Mouse (Mus musculus) hindbrain, embryonic 10.5 days (tissue): Measurements from ENCODE around the gene B430306N03Rik. TPM values are rescaled to one million over a fixed set of nuclear protein-coding genes. Genes with fewer than 3 reads are reported as not detected.

Source experiments
- DNase-seq: peaks from one replicate; pipeline ENCODE4 v3.0.0-alpha.2; 2017; ENCODE audit warnings: low spot score
- H3K27ac ChIP-seq: fragments of 300-500 bp; sonication (generic); 2 replicates; pipeline ENCODE4 v1.5.1; 2016; ENCODE audit warnings: mild to moderate bottlenecking, moderate library complexity
- H3K27me3 ChIP-seq: fragments of 300-500 bp; sonication (generic); 2 replicates; pipeline ENCODE4 v1.6.1; 2016; ENCODE audit warnings: mild to moderate bottlenecking; ENCODE audit not compliant: poor library complexity, insufficient read depth, severe bottlenecking
- H3K36me3 ChIP-seq: fragments of 300-500 bp; sonication (generic); 2 replicates; pipeline ENCODE4 v1.6.1; 2016; ENCODE audit warnings: mild to moderate bottlenecking, moderate library complexity
- H3K4me1 ChIP-seq: fragments of 300-500 bp; sonication (generic); replicated peaks from 2 replicates; pipeline ENCODE4 v1.6.1; 2016; ENCODE audit warnings: mild to moderate bottlenecking
- H3K4me3 ChIP-seq: fragments of 300-500 bp; sonication (generic); 2 replicates; pipeline ENCODE4 v1.5.1; 2016; ENCODE audit warnings: mild to moderate bottlenecking, moderate library complexity
- H3K9me3 ChIP-seq: fragments of 300-500 bp; sonication (generic); 2 replicates; pipeline ENCODE4 v1.6.1; 2016; ENCODE audit warnings: mild to moderate bottlenecking, moderate library complexity
- WGBS: fragments of 180-500 bp; shearing (Covaris S2); methylation state at CpG from one replicate; pipeline ENCODE4 v1.1.7; 2016; 5-methylcytosine and 5-hydroxymethylcytosine counted together
- polyA plus RNA-seq: library from polyadenylated mRNA; unstranded; fragments of >200 nt; fragmentation: Nextera tagmentation; extraction: Ambion mirVana; gene quantifications from 2 replicates; pipeline ENCODE4 v1.2.1, GENCODE M21; 2016

The B430306N03Rik gene
- polyA plus RNA-seq, 1 experiment from 2014 or later = 0.10 TPM

GRCm38 (mm10) chr17:48280943-48281738 lies 34.8 kb upstream of the B430306N03Rik start:
- H3K27me3 ChIP-seq = no peaks in the 10 kb centered on the region
- H3K9me3 ChIP-seq = no peaks in the 10 kb centered on the region
- DNase-seq = peak; percentile 57
- peaks cover 21% of the 10 kb centered on the region for H3K4me1 ChIP-seq
- no peaks in the 10 kb centered on the region for H3K36me3 ChIP-seq
- peak overlapping the region; percentile 89 for H3K27ac ChIP-seq
- H3K4me3 ChIP-seq = peak overlapping the region; percentile 49
- 22% methylated on average over 18 of the region's 18 CpGs for WGBS

DNA sequence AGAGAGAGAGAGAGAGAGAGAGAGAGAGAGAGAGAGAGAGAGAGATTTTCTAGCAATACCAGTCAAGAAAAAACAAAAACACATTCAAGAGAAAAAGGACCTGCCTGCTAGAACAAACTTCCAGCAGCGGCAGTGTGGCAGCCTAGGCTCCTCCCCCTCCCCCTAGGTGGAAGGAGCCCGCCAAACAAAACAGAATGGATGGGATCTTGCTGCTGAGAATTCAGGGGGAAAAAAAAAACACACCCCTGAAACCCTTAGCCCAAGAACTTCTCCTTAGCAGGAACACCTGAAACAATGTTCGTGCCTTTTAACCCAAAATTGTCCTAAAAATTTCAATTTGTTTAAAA lies 34.2 kb upstream of the B430306N03Rik start:
- WGBS = 3% methylated on average over 3 of the region's 3 CpGs

GRCm38 (mm10) chr17:48286765-48287164 lies 29.2 kb upstream of the B430306N03Rik start:
- H3K36me3 ChIP-seq = no peaks in the 10 kb centered on the region

More for the DNA sequence above, 34.2 kb upstream of the B430306N03Rik start:
- no peaks in the 10 kb centered on the region for H3K27me3 ChIP-seq
- peak overlapping the region; percentile 49 for H3K4me3 ChIP-seq
- peak; percentile 54 for DNase-seq
- H3K27ac ChIP-seq = peak overlapping the region; percentile 89
- no peaks in the 10 kb centered on the region for H3K36me3 ChIP-seq
- H3K4me1 ChIP-seq = peaks cover 21% of the 10 kb centered on the region
- no peaks in the 10 kb centered on the region for H3K9me3 ChIP-seq

GRCm38 (mm10) chr17:48287276-48287675 lies 28.7 kb upstream of the B430306N03Rik start:
- Histone ChIP-seq H3K4me1 (peaks cover 2% of the 10 kb centered on the region), H3K27me3 (no peaks in the 10 kb centered on the region), H3K4me3 (no peak overlapping the region), H3K9me3 (no peaks in the 10 kb centered on the region), H3K27ac (no peak overlapping the region), H3K36me3 (no peaks in the 10 kb centered on the region)
- DNase-seq = no peak
- WGBS = 58% methylated on average over 2 of the region's 2 CpGs

More at GRCm38 (mm10) chr17:48286765-48287164, 29.2 kb upstream of the B430306N03Rik start:
- no peak for DNase-seq
- H3K9me3 ChIP-seq = no peaks in the 10 kb centered on the region
- no peaks in the 10 kb centered on the region for H3K27me3 ChIP-seq
- peaks cover 8% of the 10 kb centered on the region for H3K4me1 ChIP-seq
- no peak overlapping the region for H3K27ac ChIP-seq
- 55% methylated on average over 1 of the region's 1 CpGs for WGBS
- no peak overlapping the region for H3K4me3 ChIP-seq

DNA sequence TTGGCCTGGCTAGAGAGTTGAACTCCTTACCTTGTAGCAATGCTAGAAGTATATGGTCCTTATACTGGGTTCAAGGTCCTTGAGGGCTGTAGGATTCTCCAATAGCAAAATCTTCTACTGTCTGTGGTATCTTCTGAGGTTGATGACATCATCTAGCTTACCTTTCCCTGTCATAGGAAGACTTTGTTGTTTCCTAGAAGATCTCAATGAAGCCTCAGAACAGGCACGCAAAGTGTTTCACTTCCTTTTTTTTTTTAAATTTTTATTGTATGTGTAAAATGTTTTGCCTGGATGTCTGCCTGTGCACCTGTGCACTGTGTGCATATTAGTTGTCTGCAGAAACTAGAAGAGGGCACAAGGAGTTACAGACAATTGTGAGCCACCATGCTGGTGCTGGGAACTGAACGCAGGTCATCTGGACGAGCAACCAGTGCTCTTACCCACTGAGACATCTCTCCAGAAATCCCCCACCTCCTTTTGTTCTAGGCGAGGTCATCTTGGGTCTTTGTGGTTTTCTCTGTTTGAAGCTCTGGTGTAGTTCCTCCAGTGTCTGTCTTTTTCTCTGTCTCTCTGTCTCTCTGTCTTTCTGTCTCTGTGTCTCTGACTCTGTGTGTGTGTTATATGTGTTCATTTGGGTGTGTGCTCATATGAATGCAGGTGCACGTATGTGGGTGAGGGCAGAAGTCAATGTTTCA lies 22.3 kb upstream of the B430306N03Rik start:
- DNase-seq = no peak
- H3K27ac ChIP-seq = no peak overlapping the region
- no peaks in the 10 kb centered on the region for H3K36me3 ChIP-seq
- H3K9me3 ChIP-seq = no peaks in the 10 kb centered on the region
- WGBS = 88% methylated on average over 5 of the region's 5 CpGs
- H3K4me3 ChIP-seq = no peak overlapping the region
- H3K27me3 ChIP-seq = no peaks in the 10 kb centered on the region
- H3K4me1 ChIP-seq = no peaks in the 10 kb centered on the region

DNA sequence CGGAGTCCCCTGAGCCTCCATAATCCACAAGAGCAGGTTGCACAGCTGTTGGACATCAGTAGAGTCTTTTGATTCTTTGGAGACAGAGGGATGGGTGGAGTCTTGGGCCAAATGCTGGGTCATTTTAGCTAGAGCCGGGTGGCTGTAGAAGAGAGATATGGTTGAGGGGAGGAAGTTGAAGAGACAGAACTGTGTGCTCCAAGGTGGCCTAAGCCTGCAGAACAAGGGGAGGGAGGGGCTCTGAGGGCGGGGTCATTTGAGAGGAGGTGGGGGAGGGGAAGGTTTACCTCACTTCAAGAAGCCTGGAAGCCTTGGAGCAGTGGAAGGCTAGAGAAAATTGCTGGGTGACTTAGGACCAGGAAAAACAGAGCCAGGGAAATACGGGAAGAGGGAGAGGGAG lies 16.7 kb upstream of the B430306N03Rik start, which contains the start of gene Treml2:
Gene Treml2 (plus strand): TSS at position 296 of the 400 bp plus-strand sequence.
- H3K27me3 ChIP-seq = no peaks in the 10 kb centered on the region
- no peaks in the 10 kb centered on the region for H3K36me3 ChIP-seq
- peak within 1 kb of the TSS; percentile 59 for H3K27ac ChIP-seq
- no peaks in the 10 kb centered on the region for H3K9me3 ChIP-seq
- 0 out of 2 replicates have a peak within 1 kb of the TSS, but pooled peaks have one; percentile 13 for H3K4me3 ChIP-seq
- 49% methylated on average over 3 of the region's 4 CpGs for WGBS
- H3K4me1 ChIP-seq = 0 out of 2 replicates have a peak, but pooled peaks cover 3% of the 10 kb centered on the region
- no peak for DNase-seq

DNA sequence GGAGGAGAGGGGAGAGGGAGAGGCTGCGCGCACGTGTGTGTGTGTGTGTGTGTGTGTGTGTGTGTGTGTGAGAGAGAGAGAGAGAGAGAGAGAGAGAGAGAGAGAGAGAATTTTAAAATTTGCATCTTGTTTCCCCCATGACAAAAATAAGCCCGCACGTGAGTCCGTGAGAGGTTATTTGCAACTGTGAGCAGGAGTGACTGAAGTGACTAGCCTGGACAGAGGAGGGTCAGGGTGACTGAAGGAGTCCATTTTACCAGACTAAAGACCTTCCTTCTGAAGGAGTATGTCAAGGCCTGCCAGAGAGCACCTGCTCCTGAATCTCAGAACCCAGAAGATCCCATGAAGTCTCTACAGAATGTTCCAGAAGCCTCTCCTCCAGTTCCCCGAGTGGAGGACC lies 16.2 kb upstream of the B430306N03Rik start:
- no peak overlapping the region for H3K4me3 ChIP-seq
- no peaks in the 10 kb centered on the region for H3K27me3 ChIP-seq
- WGBS = 57% methylated on average over 7 of the region's 7 CpGs
- H3K36me3 ChIP-seq = no peaks in the 10 kb centered on the region
- peak overlapping the region; percentile 59; the same call in 1 of the 2 replicates for H3K27ac ChIP-seq
- no peak for DNase-seq
- no peaks in the 10 kb centered on the region for H3K9me3 ChIP-seq
- 0 out of 2 replicates have a peak, but pooled peaks cover 3% of the 10 kb centered on the region for H3K4me1 ChIP-seq

- Histone ChIP-seq H3K27ac (peak overlapping the region; percentile 59), H3K36me3 (no peaks in the 10 kb centered on the region), H3K9me3 (no peaks in the 10 kb centered on the region), H3K27me3 (no peaks in the 10 kb centered on the region), H3K4me1 (0 out of 2 replicates have a peak, but pooled peaks cover 3% of the 10 kb centered on the region), H3K4me3 (0 out of 2 replicates have a peak overlapping the region, but pooled peaks have one; percentile 13)
- no peak for DNase-seq
- 68% methylated on average over 7 of the region's 7 CpGs for WGBS
Measured at GRCm38 (mm10) chr17:48300199-48300598, 15.7 kb upstream of the B430306N03Rik start.

GRCm38 (mm10) chr17:48300861-48301260 lies 15.1 kb upstream of the B430306N03Rik start:
- 81% methylated on average over 9 of the region's 9 CpGs for WGBS

DNA sequence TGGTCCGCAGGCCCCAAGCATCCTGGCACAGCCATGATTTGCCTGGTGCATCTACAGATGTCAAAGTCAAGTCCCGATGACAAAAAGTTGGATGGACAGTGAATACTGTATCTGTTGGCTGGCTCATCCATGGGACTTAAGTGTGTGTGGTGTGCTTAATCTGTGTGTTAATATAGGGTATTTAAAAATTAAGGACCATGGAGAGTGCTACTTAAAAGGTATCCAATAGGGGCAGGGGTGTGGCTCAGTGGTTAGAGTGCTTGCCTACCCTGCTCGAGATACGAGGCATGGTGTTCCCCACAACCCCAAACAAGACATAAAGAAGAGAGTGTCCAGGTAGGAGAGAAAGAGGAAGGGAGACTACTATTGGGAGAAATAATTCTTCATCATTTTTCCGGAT lies 14.1 kb upstream of the B430306N03Rik start:
- Histone ChIP-seq H3K27me3 (no peaks in the 10 kb centered on the region), H3K9me3 (no peaks in the 10 kb centered on the region), H3K4me1 (0 out of 2 replicates have a peak, but pooled peaks cover 3% of the 10 kb centered on the region), H3K4me3 (no peak overlapping the region), H3K36me3 (no peaks in the 10 kb centered on the region), H3K27ac (no peak overlapping the region)
- WGBS = 92% methylated on average over 5 of the region's 5 CpGs
- no peak for DNase-seq

More at GRCm38 (mm10) chr17:48300861-48301260, 15.1 kb upstream of the B430306N03Rik start:
- Histone ChIP-seq H3K27me3 (no peaks in the 10 kb centered on the region), H3K27ac (peak overlapping the region; percentile 23; the same call in 1 of the 2 replicates), H3K36me3 (no peaks in the 10 kb centered on the region), H3K4me1 (0 out of 2 replicates have a peak, but pooled peaks cover 3% of the 10 kb centered on the region), H3K9me3 (no peaks in the 10 kb centered on the region), H3K4me3 (peak overlapping the region; percentile 16; the same call in 1 of the 2 replicates)
- DNase-seq = no peak

- H3K9me3 ChIP-seq = no peaks in the 10 kb centered on the region
- 78% methylated on average over 2 of the region's 2 CpGs for WGBS
- no peaks in the 10 kb centered on the region for H3K4me1 ChIP-seq
- H3K4me3 ChIP-seq = no peak overlapping the region
- H3K27me3 ChIP-seq = no peaks in the 10 kb centered on the region
- H3K27ac ChIP-seq = no peak overlapping the region
- no peaks in the 10 kb centered on the region for H3K36me3 ChIP-seq
- DNase-seq = no peak
Measured at GRCm38 (mm10) chr17:48312124-48312523, 3.8 kb upstream of the B430306N03Rik start.

DNA sequence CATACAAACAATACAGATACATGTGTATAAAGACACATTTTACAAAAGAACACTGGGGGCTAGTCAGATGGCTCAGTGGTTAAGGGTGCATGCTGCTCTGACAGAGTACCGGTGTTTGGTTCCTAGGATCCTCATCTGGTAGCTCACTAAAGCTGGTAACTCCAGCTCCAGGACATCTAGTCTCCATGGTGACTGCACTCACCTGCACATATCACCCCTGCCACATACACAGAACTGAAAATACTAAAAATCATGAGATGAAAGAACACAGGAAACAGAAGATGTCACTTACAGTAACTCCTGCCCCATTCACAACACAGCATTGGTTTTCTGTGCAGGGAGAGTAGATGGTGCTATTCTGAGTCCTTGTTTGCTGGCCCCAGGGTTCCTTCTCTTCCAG lies 2.7 kb downstream of the B430306N03Rik start:
- Histone ChIP-seq H3K36me3 (no peaks in the 10 kb centered on the region), H3K27ac (no peak overlapping the region), H3K4me3 (no peak overlapping the region), H3K9me3 (peaks cover 2% of the 10 kb centered on the region; the same call in 1 of the 2 replicates), H3K27me3 (no peaks in the 10 kb centered on the region), H3K4me1 (no peaks in the 10 kb centered on the region)
- WGBS = 97% methylated on average over 1 of the region's 1 CpGs
- DNase-seq = no peak

GRCm38 (mm10) chr17:48321279-48321678 lies 5.3 kb downstream of the B430306N03Rik start:
- WGBS = 88% methylated on average over 2 of the region's 2 CpGs
- Histone ChIP-seq H3K4me3 (no peak overlapping the region), H3K36me3 (no peaks in the 10 kb centered on the region), H3K27ac (no peak overlapping the region), H3K27me3 (no peaks in the 10 kb centered on the region), H3K9me3 (peaks cover 3% of the 10 kb centered on the region; the same call in 1 of the 2 replicates), H3K4me1 (no peaks in the 10 kb centered on the region)
- no peak for DNase-seq
